Mouse (Mus musculus) embryonic facial prominence, embryonic 14.5 days (tissue): ENCODE results near the gene Poc1a. TPM values are rescaled to one million over a fixed set of nuclear protein-coding genes. Genes with fewer than 3 reads are reported as not detected.

ENCODE experiments used
- ATAC-seq: fragments of 200-750 bp; cut with Nextera tagmentation; 2 replicates; pipeline ENCODE4 v1.8.0; 2017; ENCODE audit warnings: low read depth, moderate number of reproducible peaks, moderate TSS enrichment
- DNase-seq: peaks from one replicate; pipeline ENCODE4 v3.0.0-alpha.2; 2015; ENCODE audit warnings: low spot score
- H3K27ac ChIP-seq: fragments of 300-500 bp; sonication (generic); replicated peaks from 2 replicates; pipeline ENCODE4 v1.5.1; 2014; ENCODE audit warnings: low read depth, mild to moderate bottlenecking, low read length, moderate library complexity
- H3K27me3 ChIP-seq: fragments of 300-500 bp; sonication (generic); replicated peaks from 2 replicates; pipeline ENCODE4 v1.6.1; 2014; ENCODE audit warnings: low read length; ENCODE audit not compliant: control insufficient read depth, insufficient read depth
- H3K36me3 ChIP-seq: fragments of 300-500 bp; sonication (generic); 2 replicates; pipeline ENCODE4 v1.6.1; 2014; ENCODE audit warnings: low read length, mixed read lengths; ENCODE audit not compliant: control insufficient read depth, insufficient read depth
- H3K4me1 ChIP-seq: fragments of 300-500 bp; sonication (generic); 2 replicates; pipeline ENCODE4 v1.6.1; 2014; ENCODE audit warnings: antibody characterized with exemption, low read length; ENCODE audit not compliant: control insufficient read depth, insufficient read depth
- H3K4me2 ChIP-seq: fragments of 300-500 bp; sonication (generic); 2 replicates; pipeline ENCODE4 v1.6.1; 2014; ENCODE audit warnings: low read depth, mild to moderate bottlenecking, low read length, moderate library complexity, mixed read lengths
- H3K4me3 ChIP-seq: fragments of 300-500 bp; sonication (generic); 2 replicates; pipeline ENCODE4 v1.5.1; 2014; ENCODE audit warnings: low read depth, mild to moderate bottlenecking, low read length
- H3K9ac ChIP-seq: fragments of 300-500 bp; sonication (generic); 2 replicates; pipeline ENCODE4 v1.6.1; 2014; ENCODE audit warnings: low read depth, mild to moderate bottlenecking, low read length, moderate library complexity, mixed read lengths
- H3K9me3 ChIP-seq: fragments of 300-500 bp; sonication (generic); 2 replicates; pipeline ENCODE4 v1.6.1; 2016; ENCODE audit warnings: low read length; ENCODE audit not compliant: control insufficient read depth
- WGBS: fragments of 180-500 bp; shearing (Covaris S2); extraction: QIAGEN DNeasy Blood & Tissue Kit; methylation state at CpG from one replicate; pipeline ENCODE4 v1.1.7; 2014; 5-methylcytosine and 5-hydroxymethylcytosine counted together
- polyA plus RNA-seq: library from polyadenylated mRNA; unstranded; fragments of >200 nt; fragmentation: Nextera tagmentation; extraction: Ambion mirVana; gene quantifications from 2 replicates; pipeline ENCODE4 v1.2.1, GENCODE M21; 2014

Gene Poc1a
- polyA plus RNA-seq, 1 experiment from 2014 or later = 16.6 TPM

DNA sequence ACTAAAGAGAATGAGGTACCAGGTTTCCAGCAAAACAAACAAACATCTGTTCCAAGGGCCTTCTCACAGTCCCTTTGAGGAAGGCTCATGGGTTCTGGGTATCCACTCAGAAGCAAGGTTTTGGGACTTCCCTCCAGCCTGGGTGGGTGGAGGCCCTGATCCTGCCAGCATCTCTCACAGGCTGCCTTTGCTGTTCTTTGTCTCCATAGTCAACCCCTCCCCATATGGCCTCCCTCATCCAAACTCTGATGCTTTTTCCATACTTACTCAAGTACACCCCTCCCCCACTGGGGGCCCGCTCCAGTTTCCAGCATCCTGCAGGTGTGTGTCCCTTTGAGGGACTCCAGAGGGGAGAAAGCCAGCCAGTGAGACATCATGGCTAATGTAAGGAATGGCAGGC is 85.3 kb downstream of the Poc1a start:
- no peak overlapping the region for H3K9ac ChIP-seq
- WGBS = 50% methylated on average over 1 of the region's 1 CpGs
- ATAC-seq (no peak), DNase-seq (no peak)
- H3K36me3 ChIP-seq = peaks cover 7% of the 10 kb centered on the region
- H3K4me1 ChIP-seq = peaks cover 22% of the 10 kb centered on the region
- H3K27me3 ChIP-seq = no peaks in the 10 kb centered on the region
- no peaks in the 10 kb centered on the region for H3K9me3 ChIP-seq
- H3K4me3 ChIP-seq = no peak overlapping the region
- H3K27ac ChIP-seq = peak overlapping the region; percentile 85
- H3K4me2 ChIP-seq = peak overlapping the region; percentile 97; the same call in 1 of the 2 replicates

DNA sequence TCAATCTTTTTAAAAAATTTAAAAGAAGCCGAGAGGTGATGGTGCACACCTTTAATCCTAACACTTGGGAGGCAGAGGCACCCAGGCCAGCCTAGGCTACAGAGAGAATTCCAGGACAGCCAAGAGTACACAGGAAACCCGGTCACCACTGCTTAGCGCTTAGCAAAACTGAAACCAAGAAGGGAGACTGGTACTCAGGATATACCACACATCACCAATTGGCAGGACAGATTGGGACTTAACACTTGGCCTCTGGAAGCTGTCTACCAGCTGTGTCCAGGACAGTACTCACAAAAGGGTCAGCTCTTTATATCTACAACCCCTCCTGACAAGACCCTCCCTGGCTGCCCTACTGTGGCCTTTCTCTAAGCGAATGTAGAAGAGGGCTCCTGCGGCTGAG is 86.1 kb downstream of the Poc1a start:
- ATAC-seq = no peak
- H3K4me1 ChIP-seq = peaks cover 30% of the 10 kb centered on the region
- 22% methylated on average over 5 of the region's 5 CpGs for WGBS

DNA sequence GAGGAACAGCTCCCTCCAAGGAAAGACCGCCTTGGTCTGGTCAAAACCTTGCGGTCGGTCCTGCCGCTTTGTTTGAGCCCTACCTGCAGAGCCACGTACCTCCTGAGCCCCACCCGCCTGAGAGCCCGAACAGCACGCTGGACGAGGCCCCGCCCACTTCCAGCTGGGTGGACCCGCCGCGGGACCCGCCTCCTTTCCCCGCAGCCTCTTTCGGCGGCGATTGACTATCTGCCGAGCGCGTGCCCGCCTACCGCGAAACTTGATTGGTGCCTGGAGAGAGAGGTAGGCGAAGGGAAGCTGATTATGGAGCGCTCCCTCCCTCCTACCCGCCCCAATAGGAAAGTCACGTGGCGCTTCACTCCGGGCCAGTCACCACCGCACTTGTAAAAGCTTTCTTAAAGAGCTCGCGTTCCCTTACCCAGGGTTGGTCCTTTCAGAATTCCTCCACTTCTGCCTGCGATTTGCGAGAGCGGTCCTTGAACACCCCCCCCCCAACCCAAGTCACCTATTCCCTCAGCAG is 86.8 kb downstream of the Poc1a start:
- DNase-seq (peak; percentile 99), ATAC-seq (peak; percentile 93)
- Histone ChIP-seq H3K36me3 (peaks cover 21% of the 10 kb centered on the region), H3K27ac (peak overlapping the region; percentile 98), H3K4me2 (peak overlapping the region; percentile 97), H3K4me1 (peaks cover 36% of the 10 kb centered on the region), H3K27me3 (no peaks in the 10 kb centered on the region), H3K9ac (peak overlapping the region; percentile 97), H3K9me3 (no peaks in the 10 kb centered on the region), H3K4me3 (peak overlapping the region; percentile 92)
- 0% methylated on average over 29 of the region's 36 CpGs for WGBS

More for the DNA sequence above, 86.1 kb downstream of the Poc1a start:
- Histone ChIP-seq H3K4me3 (peak overlapping the region; percentile 92), H3K27ac (peak overlapping the region; percentile 85), H3K9me3 (no peaks in the 10 kb centered on the region), H3K27me3 (no peaks in the 10 kb centered on the region), H3K36me3 (peaks cover 14% of the 10 kb centered on the region), H3K4me2 (peak overlapping the region; percentile 97), H3K9ac (peak overlapping the region; percentile 64)
- DNase-seq = no peak

DNA sequence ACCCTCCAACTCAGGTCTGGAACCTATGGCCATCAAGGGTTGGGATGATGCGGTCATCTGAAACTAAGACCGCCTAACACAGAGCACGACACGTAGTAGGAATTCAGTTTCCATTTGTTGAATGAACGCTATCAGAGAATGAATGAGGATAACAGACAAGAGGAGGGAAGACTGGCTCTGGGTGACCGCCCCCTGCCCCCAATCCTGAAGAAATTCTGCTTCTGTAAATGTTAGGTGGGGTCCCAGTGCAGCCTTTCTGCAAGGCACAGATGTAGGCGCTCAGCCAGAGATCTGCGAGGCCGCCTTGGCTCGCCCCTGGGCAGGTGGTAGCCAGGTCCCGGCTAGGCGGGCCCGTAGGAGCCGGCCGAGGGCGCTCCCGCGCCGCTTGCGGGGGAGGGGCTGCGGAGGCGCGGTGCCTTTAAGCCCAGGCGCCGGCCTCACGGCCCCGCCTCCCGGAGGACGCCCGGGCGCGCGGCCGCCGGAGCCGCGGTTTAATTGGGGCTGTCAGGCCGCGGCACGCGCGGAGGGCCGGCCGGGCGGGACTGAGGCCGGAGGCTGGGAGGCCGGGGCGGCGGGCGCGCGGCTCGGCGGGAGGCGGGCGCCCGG is 87.4 kb downstream of the Poc1a start, which contains the start of gene Dusp7:
Gene Dusp7 (plus strand): TSS at position 521 of the 606 bp plus-strand sequence.
- peaks cover 26% of the 10 kb centered on the region for H3K36me3 ChIP-seq
- H3K4me3 ChIP-seq = peak within 1 kb of the TSS; percentile 92
- ATAC-seq (peak; percentile 66), DNase-seq (peak; percentile 94)
- H3K9ac ChIP-seq = peak within 1 kb of the TSS; percentile 97
- no peaks in the 10 kb centered on the region for H3K27me3 ChIP-seq
- peak within 1 kb of the TSS; percentile 97 for H3K4me2 ChIP-seq
- peaks cover 38% of the 10 kb centered on the region for H3K4me1 ChIP-seq
- no peaks in the 10 kb centered on the region for H3K9me3 ChIP-seq
- H3K27ac ChIP-seq = peak within 1 kb of the TSS; percentile 98
- under 1% methylated on average over 33 of the region's 57 CpGs for WGBS

DNA sequence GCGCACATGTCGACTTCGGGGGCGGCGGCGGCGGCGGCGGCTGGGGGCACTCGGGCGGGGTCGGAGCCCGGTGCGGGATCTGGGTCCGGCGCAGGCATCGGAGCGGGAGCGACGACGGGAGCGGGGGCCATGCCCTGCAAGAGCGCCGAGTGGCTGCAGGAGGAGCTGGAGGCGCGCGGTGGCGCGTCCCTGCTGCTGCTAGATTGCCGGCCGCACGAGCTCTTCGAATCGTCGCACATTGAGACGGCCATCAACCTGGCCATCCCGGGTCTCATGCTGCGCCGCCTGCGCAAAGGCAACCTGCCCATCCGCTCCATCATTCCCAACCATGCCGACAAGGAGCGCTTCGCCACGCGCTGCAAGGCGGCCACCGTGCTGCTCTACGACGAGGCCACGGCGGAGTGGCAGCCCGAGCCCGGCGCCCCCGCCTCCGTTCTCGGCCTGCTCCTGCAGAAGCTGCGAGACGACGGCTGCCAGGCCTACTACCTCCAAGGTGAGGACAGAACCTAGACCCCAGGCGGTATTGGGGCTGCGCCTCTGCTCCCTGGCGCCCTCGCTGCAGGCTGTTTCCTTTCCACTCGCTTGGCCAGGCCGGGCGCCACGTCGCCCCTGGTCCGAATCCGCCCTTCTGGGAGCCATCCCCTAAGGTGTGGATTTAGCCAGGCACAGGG is 88.1 kb downstream of the Poc1a start:
- peaks cover 38% of the 10 kb centered on the region for H3K4me1 ChIP-seq
- DNase-seq = peak; percentile 77
- H3K4me3 ChIP-seq = peak overlapping the region; percentile 92
- H3K9ac ChIP-seq = peak overlapping the region; percentile 97
- no peaks in the 10 kb centered on the region for H3K27me3 ChIP-seq
- peaks cover 34% of the 10 kb centered on the region for H3K36me3 ChIP-seq
- no peaks in the 10 kb centered on the region for H3K9me3 ChIP-seq
- peak; percentile 10; the same call in 1 of the 2 replicates for ATAC-seq
- WGBS = 0% methylated on average over 27 of the region's 72 CpGs
- H3K27ac ChIP-seq = peak overlapping the region; percentile 98
- peak overlapping the region; percentile 97 for H3K4me2 ChIP-seq

DNA sequence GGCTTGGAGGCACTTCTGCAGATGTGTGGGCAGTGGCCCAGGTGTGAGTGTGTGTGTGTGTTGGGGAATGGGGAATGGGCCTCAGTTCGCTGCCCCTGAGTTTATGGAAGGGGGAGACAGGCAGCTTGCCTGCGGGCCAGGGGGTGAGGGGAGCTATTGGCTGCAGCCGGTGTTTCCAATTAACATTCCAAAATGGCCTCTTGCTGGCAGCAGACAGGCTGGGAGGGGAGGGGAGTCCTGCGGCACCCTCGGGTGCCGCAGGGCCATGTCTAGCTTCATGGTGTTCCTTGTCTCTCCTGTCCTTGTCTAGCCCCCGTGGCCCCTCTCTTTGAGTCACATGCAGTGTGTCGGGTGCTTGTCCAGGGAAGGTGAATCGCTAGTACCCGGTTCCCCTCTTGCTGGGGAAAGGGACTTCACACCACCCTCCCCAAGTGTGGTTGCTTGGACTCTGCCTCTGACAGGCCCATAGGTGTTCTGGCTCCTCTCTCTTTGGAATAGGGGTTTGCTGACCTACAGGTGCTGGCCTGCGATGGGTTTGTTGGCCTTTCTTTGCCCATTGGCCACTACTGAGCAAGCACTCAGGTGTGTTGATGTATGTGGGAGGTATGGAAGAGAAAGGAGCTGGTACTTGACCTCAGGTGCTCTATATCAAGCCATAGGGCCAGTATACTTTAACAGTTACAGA is 89.1 kb downstream of the Poc1a start:
- Histone ChIP-seq H3K4me1 (peaks cover 31% of the 10 kb centered on the region), H3K27me3 (no peaks in the 10 kb centered on the region), H3K36me3 (peaks cover 43% of the 10 kb centered on the region), H3K4me3 (peak overlapping the region; percentile 92), H3K27ac (peak overlapping the region; percentile 98), H3K9me3 (no peaks in the 10 kb centered on the region), H3K4me2 (peak overlapping the region; percentile 97), H3K9ac (peak overlapping the region; percentile 97)
- DNase-seq (peak; percentile 77), ATAC-seq (no peak)
- WGBS = 2% methylated on average over 10 of the region's 11 CpGs

DNA sequence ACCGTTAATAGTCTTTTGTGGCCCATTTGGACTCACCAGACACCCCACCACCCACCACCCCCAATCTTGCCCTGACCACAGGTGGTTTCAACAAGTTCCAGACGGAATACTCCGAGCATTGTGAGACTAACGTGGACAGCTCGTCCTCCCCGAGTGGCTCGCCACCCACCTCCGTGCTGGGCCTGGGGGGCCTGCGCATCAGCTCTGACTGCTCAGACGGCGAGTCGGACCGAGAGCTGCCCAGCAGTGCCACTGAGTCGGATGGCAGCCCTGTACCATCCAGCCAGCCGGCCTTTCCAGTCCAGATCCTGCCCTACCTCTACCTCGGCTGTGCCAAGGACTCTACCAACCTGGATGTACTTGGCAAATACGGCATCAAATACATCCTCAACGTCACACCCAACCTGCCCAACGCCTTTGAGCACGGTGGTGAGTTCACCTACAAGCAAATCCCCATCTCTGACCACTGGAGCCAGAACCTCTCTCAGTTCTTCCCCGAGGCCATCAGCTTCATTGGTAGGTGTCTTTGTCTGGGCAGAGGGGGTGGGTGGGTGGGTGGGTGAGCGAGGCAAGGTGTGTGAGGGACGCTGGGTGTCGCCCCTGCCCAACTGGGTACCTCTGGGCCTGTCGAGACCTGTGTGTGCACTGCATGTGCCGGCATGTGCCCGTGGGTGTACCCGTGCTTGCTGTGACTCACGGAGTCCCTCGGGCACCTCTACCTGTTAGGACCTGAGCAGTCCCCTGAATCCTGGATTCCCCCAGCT is 89.9 kb downstream of the Poc1a start:
- H3K27ac ChIP-seq = peak overlapping the region; percentile 98
- peaks cover 52% of the 10 kb centered on the region for H3K36me3 ChIP-seq
- 45% methylated on average over 17 of the region's 30 CpGs for WGBS
- peak overlapping the region; percentile 97 for H3K9ac ChIP-seq
- peak overlapping the region; percentile 97 for H3K4me2 ChIP-seq
- ATAC-seq (no peak), DNase-seq (peak; percentile 83)
- no peaks in the 10 kb centered on the region for H3K27me3 ChIP-seq
- peak overlapping the region; percentile 92 for H3K4me3 ChIP-seq
- no peaks in the 10 kb centered on the region for H3K9me3 ChIP-seq
- peaks cover 29% of the 10 kb centered on the region for H3K4me1 ChIP-seq

DNA sequence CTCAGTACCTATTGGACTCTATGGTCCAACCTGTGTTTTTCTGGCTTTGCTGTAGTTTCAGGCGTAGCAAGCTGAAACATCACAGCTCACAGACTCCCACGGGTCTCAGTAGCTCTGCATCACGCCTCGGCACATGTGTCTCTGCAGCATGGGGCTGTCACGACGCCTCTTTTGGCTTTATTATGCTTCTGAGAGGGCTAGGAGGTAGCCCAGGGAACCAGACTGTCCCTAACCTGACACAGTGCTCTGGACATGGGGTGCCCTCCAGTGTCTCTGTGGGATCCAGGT is 90.5 kb downstream of the Poc1a start:
- peak overlapping the region; percentile 97 for H3K4me2 ChIP-seq
- no peaks in the 10 kb centered on the region for H3K27me3 ChIP-seq
- peak overlapping the region; percentile 98 for H3K27ac ChIP-seq
- H3K4me1 ChIP-seq = peaks cover 26% of the 10 kb centered on the region
- no peaks in the 10 kb centered on the region for H3K9me3 ChIP-seq
- H3K36me3 ChIP-seq = peaks cover 54% of the 10 kb centered on the region
- DNase-seq (no peak), ATAC-seq (no peak)
- H3K9ac ChIP-seq = peak overlapping the region; percentile 97
- WGBS = 27% methylated on average over 6 of the region's 6 CpGs
- H3K4me3 ChIP-seq = peak overlapping the region; percentile 92
